Comparison of ENCODE assay signal across 25 mouse cellular contexts in genomic region chr6:31437264-31437663, GRCm38 (mm10).
"Had no signal": no experiment of that assay in that cellular context is flagged by ENCODE, and none has a peak within 500 bp of the region (broad histone marks: within the 10 kb centered on the region; RNA-seq: fewer than 3 reads in every experiment).

No protein-coding gene starts in this region.

- H3K27ac ChIP-seq: embryonic facial prominence, embryonic 10.5 days; embryonic facial prominence, embryonic 12.5 days; embryonic facial prominence, embryonic 13.5 days; embryonic facial prominence, embryonic 15.5 days; forebrain, embryonic 10.5 days; forebrain, embryonic 12.5 days; forebrain, embryonic 13.5 days; forebrain, embryonic 15.5 days; gastrocnemius, adult 2 months; heart, adult 2 months had no signal

- H3K4me3 ChIP-seq: embryonic facial prominence, embryonic 10.5 days; embryonic facial prominence, embryonic 12.5 days; embryonic facial prominence, embryonic 13.5 days; embryonic facial prominence, embryonic 15.5 days; erythroblast, embryonic 14.5 days; forebrain, embryonic 10.5 days; forebrain, embryonic 12.5 days; forebrain, embryonic 13.5 days; forebrain, embryonic 15.5 days; gastrocnemius, adult 2 months; heart, adult 2 months had no signal

- DNase-seq: cerebellum, adult 9-10 months; cerebellum, adult 9-11 months; cerebellum, postnatal 10 days; cerebellum, postnatal 14 days; cerebellum, postnatal 25 days; cerebellum, postnatal 36 days; embryo, embryonic 11 days; forebrain, postnatal 0 days; gastrocnemius, adult 2 months; gastrocnemius, postnatal 10 days; gastrocnemius, postnatal 14 days; gastrocnemius, postnatal 25 days; gastrocnemius, postnatal 36 days; heart, adult 11 months; heart, adult 18-20 months; heart, adult 2 months had no signal

- H3K9me3 ChIP-seq: embryonic facial prominence, embryonic 10.5 days; embryonic facial prominence, embryonic 12.5 days; embryonic facial prominence, embryonic 13.5 days; embryonic facial prominence, embryonic 15.5 days; forebrain, embryonic 10.5 days; forebrain, embryonic 12.5 days; forebrain, embryonic 13.5 days; forebrain, embryonic 15.5 days had no signal

- H3K27me3 ChIP-seq: embryonic facial prominence, embryonic 12.5 days; embryonic facial prominence, embryonic 13.5 days; embryonic facial prominence, embryonic 15.5 days; forebrain, embryonic 12.5 days; forebrain, embryonic 13.5 days; forebrain, embryonic 15.5 days had no signal

- H3K4me1 ChIP-seq: embryonic facial prominence, embryonic 10.5 days; embryonic facial prominence, embryonic 12.5 days; embryonic facial prominence, embryonic 13.5 days; embryonic facial prominence, embryonic 15.5 days; forebrain, embryonic 10.5 days; forebrain, embryonic 12.5 days; forebrain, embryonic 13.5 days; forebrain, embryonic 15.5 days had no signal

- H3K9ac ChIP-seq: embryonic facial prominence, embryonic 12.5 days; embryonic facial prominence, embryonic 13.5 days; embryonic facial prominence, embryonic 15.5 days; forebrain, embryonic 12.5 days; forebrain, embryonic 13.5 days; forebrain, embryonic 15.5 days; forebrain, postnatal 0 days had no signal
